Mouse (Mus musculus): ENCODE measurements around the gene Hs6st2.

GRCm38 (mm10) chrX:51539626-51540025 lies 142.0 kb downstream of the Hs6st2 start:
- TF ChIP-seq POLR2A (IDR thresholded peaks at IDR 0.05; ENCODE audit: low read depth, low read length) (no peak), CTCF (conservative IDR thresholded peaks at IDR 0.05 in 1 of 2, IDR thresholded peaks at IDR 0.05 in 1 of 2; ENCODE audit: low read depth in 2 of 2, low read length in 2 of 2) (no peak)
